Mouse (Mus musculus) liver, embryonic 15.5 days (tissue): Measurements from ENCODE around the gene Atp2a3. TPM values are rescaled to one million over a fixed set of nuclear protein-coding genes. Genes with fewer than 3 reads are reported as not detected.

Experiments used
- ATAC-seq: fragments of 200-750 bp; cut with Nextera tagmentation; 2 replicates; pipeline ENCODE4 v1.8.0; 2017; ENCODE audit warnings: moderate number of reproducible peaks, mild to moderate bottlenecking, moderate library complexity; ENCODE audit not compliant: insufficient read depth
- H3K27ac ChIP-seq: fragments of 300-500 bp; sonication (generic); replicated peaks from 2 replicates; pipeline ENCODE4 v1.5.1; 2015; ENCODE audit warnings: mild to moderate bottlenecking, inconsistent platforms
- H3K27me3 ChIP-seq: fragments of 300-500 bp; sonication (generic); 2 replicates; pipeline ENCODE4 v1.6.1; 2015; ENCODE audit warnings: mild to moderate bottlenecking, inconsistent platforms
- H3K36me3 ChIP-seq: fragments of 300-500 bp; sonication (generic); replicated peaks from 2 replicates; pipeline ENCODE4 v1.6.1; 2015; ENCODE audit warnings: moderate library complexity, mild to moderate bottlenecking, inconsistent platforms
- H3K4me1 ChIP-seq: fragments of 300-500 bp; sonication (generic); replicated peaks from 2 replicates; pipeline ENCODE4 v1.6.1; 2015; ENCODE audit warnings: inconsistent platforms
- H3K4me2 ChIP-seq: fragments of 300-500 bp; sonication (generic); 2 replicates; pipeline ENCODE4 v1.6.1; 2015; ENCODE audit warnings: moderate library complexity, mild to moderate bottlenecking, inconsistent platforms
- H3K4me3 ChIP-seq: fragments of 300-500 bp; sonication (generic); replicated peaks from 2 replicates; pipeline ENCODE4 v1.5.1; 2015; ENCODE audit warnings: mild to moderate bottlenecking, inconsistent platforms
- H3K9ac ChIP-seq: fragments of 300-500 bp; sonication (generic); 2 replicates; pipeline ENCODE4 v1.6.1; 2015; ENCODE audit warnings: moderate library complexity, mild to moderate bottlenecking, inconsistent platforms
- H3K9me3 ChIP-seq: fragments of 300-500 bp; sonication (generic); replicated peaks from 2 replicates; pipeline ENCODE4 v1.6.1; 2016; ENCODE audit warnings: inconsistent platforms
- WGBS: fragments of 180-500 bp; shearing (Covaris S2); methylation state at CpG from one replicate; pipeline ENCODE4 v1.1.7; 2015; ENCODE audit warnings: mixed read lengths; ENCODE audit not compliant: insufficient replicate concordance; 5-methylcytosine and 5-hydroxymethylcytosine counted together
- polyA plus RNA-seq: library from polyadenylated mRNA; unstranded; fragments of >200 nt; fragmentation: Nextera tagmentation; extraction: Ambion mirVana; gene quantifications from 2 replicates; pipeline ENCODE4 v1.2.1, GENCODE M21; 2015

Gene Atp2a3
- polyA plus RNA-seq, 1 experiment from 2014 or later: 10.6 TPM

- H3K4me1 ChIP-seq: peaks cover 30% of the 10 kb centered on the region
- H3K4me2 ChIP-seq: no peak overlapping the region
- H3K9me3 ChIP-seq: no peaks in the 10 kb centered on the region
- no peak overlapping the region for H3K4me3 ChIP-seq
- no peak for ATAC-seq
- peaks cover 67% of the 10 kb centered on the region for H3K27me3 ChIP-seq
- WGBS: 59% methylated on average over 7 of the region's 7 CpGs
- no peaks in the 10 kb centered on the region for H3K36me3 ChIP-seq
- no peak overlapping the region for H3K27ac ChIP-seq
- no peak overlapping the region for H3K9ac ChIP-seq
Observed at GRCm38 (mm10) chr11:73020953-73021800, 60.2 kb downstream of the Atp2a3 start.

- peaks cover 30% of the 10 kb centered on the region for H3K4me1 ChIP-seq
- H3K9ac ChIP-seq: no peak overlapping the region
- no peak overlapping the region for H3K27ac ChIP-seq
Observed at GRCm38 (mm10) chr11:73023099-73023498, 62.1 kb downstream of the Atp2a3 start.

GRCm38 (mm10) chr11:73023827-73024226 is 62.9 kb downstream of the Atp2a3 start:
- Histone ChIP-seq H3K27me3 (peaks cover 42% of the 10 kb centered on the region), H3K36me3 (no peaks in the 10 kb centered on the region), H3K9ac (no peak overlapping the region), H3K4me1 (peaks cover 24% of the 10 kb centered on the region), H3K27ac (no peak overlapping the region), H3K9me3 (no peaks in the 10 kb centered on the region), H3K4me2 (no peak overlapping the region; the same call in 1 of the 2 replicates), H3K4me3 (no peak overlapping the region)
- ATAC-seq: no peak
- WGBS: 42% methylated on average over 4 of the region's 4 CpGs

More at GRCm38 (mm10) chr11:73023099-73023498, 62.1 kb downstream of the Atp2a3 start:
- ATAC-seq: no peak
- Histone ChIP-seq H3K27me3 (peaks cover 49% of the 10 kb centered on the region), H3K9me3 (no peaks in the 10 kb centered on the region), H3K4me2 (no peak overlapping the region), H3K4me3 (no peak overlapping the region), H3K36me3 (no peaks in the 10 kb centered on the region)
- WGBS: 61% methylated on average over 9 of the region's 9 CpGs

GRCm38 (mm10) chr11:73024236-73024904 is 63.4 kb downstream of the Atp2a3 start:
- Histone ChIP-seq H3K27ac (no peak overlapping the region), H3K27me3 (peaks cover 36% of the 10 kb centered on the region), H3K4me3 (no peak overlapping the region), H3K9ac (no peak overlapping the region), H3K4me1 (peaks cover 19% of the 10 kb centered on the region), H3K36me3 (no peaks in the 10 kb centered on the region), H3K4me2 (peak overlapping the region; percentile 11), H3K9me3 (no peaks in the 10 kb centered on the region)
- 14% methylated on average over 7 of the region's 7 CpGs for WGBS
- peak; percentile 55 for ATAC-seq

GRCm38 (mm10) chr11:73026961-73027360 is 66.0 kb downstream of the Atp2a3 start:
- Histone ChIP-seq H3K9me3 (no peaks in the 10 kb centered on the region), H3K27me3 (peaks cover 10% of the 10 kb centered on the region), H3K36me3 (no peaks in the 10 kb centered on the region), H3K4me2 (no peak overlapping the region), H3K4me3 (no peak overlapping the region), H3K4me1 (peaks cover 23% of the 10 kb centered on the region), H3K9ac (no peak overlapping the region), H3K27ac (no peak overlapping the region)
- no peak for ATAC-seq
- 45% methylated on average over 8 of the region's 8 CpGs for WGBS

GRCm38 (mm10) chr11:73030821-73031498 is 70.0 kb downstream of the Atp2a3 start:
- Histone ChIP-seq H3K4me1 (peaks cover 8% of the 10 kb centered on the region), H3K4me3 (peak overlapping the region; percentile 29), H3K27ac (no peak overlapping the region), H3K4me2 (peak overlapping the region; percentile 68), H3K9me3 (no peaks in the 10 kb centered on the region), H3K36me3 (no peaks in the 10 kb centered on the region), H3K9ac (no peak overlapping the region; the same call in 1 of the 2 replicates), H3K27me3 (no peaks in the 10 kb centered on the region; the same call in 1 of the 2 replicates)
- WGBS: 38% methylated on average over 20 of the region's 20 CpGs
- peak; percentile 82 for ATAC-seq

GRCm38 (mm10) chr11:73031536-73031935 is 70.6 kb downstream of the Atp2a3 start:
- peaks cover 8% of the 10 kb centered on the region for H3K4me1 ChIP-seq
- no peaks in the 10 kb centered on the region for H3K9me3 ChIP-seq
- H3K4me2 ChIP-seq: no peak overlapping the region
- no peaks in the 10 kb centered on the region for H3K36me3 ChIP-seq
- no peak for ATAC-seq
- H3K4me3 ChIP-seq: no peak overlapping the region
- WGBS: 61% methylated on average over 5 of the region's 5 CpGs
- no peak overlapping the region for H3K27ac ChIP-seq
- no peak overlapping the region for H3K9ac ChIP-seq
- H3K27me3 ChIP-seq: no peaks in the 10 kb centered on the region; the same call in 1 of the 2 replicates

GRCm38 (mm10) chr11:73036077-73036476 is 75.1 kb downstream of the Atp2a3 start:
- Histone ChIP-seq H3K27ac (no peak overlapping the region), H3K9me3 (no peaks in the 10 kb centered on the region), H3K4me1 (peaks cover 3% of the 10 kb centered on the region), H3K4me2 (no peak overlapping the region), H3K4me3 (no peak overlapping the region), H3K27me3 (no peaks in the 10 kb centered on the region; the same call in 1 of the 2 replicates), H3K36me3 (no peaks in the 10 kb centered on the region), H3K9ac (no peak overlapping the region)
- no peak for ATAC-seq
- WGBS: 74% methylated on average over 7 of the region's 7 CpGs

- WGBS: 68% methylated on average over 6 of the region's 6 CpGs
- no peak for ATAC-seq
- Histone ChIP-seq H3K27me3 (no peaks in the 10 kb centered on the region; the same call in 1 of the 2 replicates), H3K9me3 (no peaks in the 10 kb centered on the region), H3K9ac (no peak overlapping the region), H3K27ac (no peak overlapping the region), H3K4me1 (no peaks in the 10 kb centered on the region), H3K4me3 (no peak overlapping the region), H3K4me2 (no peak overlapping the region), H3K36me3 (no peaks in the 10 kb centered on the region)
Observed at GRCm38 (mm10) chr11:73036889-73037288, 75.9 kb downstream of the Atp2a3 start.

- H3K9ac ChIP-seq: no peak overlapping the region
- H3K4me1 ChIP-seq: no peaks in the 10 kb centered on the region
- no peaks in the 10 kb centered on the region for H3K27me3 ChIP-seq
- no peak overlapping the region for H3K4me2 ChIP-seq
- no peak overlapping the region for H3K27ac ChIP-seq
- no peak overlapping the region for H3K4me3 ChIP-seq
- no peaks in the 10 kb centered on the region for H3K36me3 ChIP-seq
- 55% methylated on average over 3 of the region's 3 CpGs for WGBS
- H3K9me3 ChIP-seq: no peaks in the 10 kb centered on the region
- ATAC-seq: no peak
Observed at GRCm38 (mm10) chr11:73037691-73038090, 76.7 kb downstream of the Atp2a3 start.
